Mouse (Mus musculus): Measurements from ENCODE around the gene Nkx2-4. TPM values are rescaled to one million over a fixed set of nuclear protein-coding genes. Genes with fewer than 3 reads are reported as not detected.

Nkx2-4 gene
- total RNA-seq, 2 experiments from 2014 or later, result not detected

Other genes with a start within 250 kb of the Nkx2-4 start
- 10 to 100 TPM; 19.9 to 25.1 TPM for gene Kiz, start 229.6 kb downstream of the Nkx2-4 start, total RNA-seq (2021)
- gene Xrn2, start 72.4 kb downstream of the Nkx2-4 start, total RNA-seq (2021), result 10 to 100 TPM; 17.7 to 20.9 TPM
- under 1 TPM in 1 of 2 experiments, not detected in 1; 0.18 TPM for gene Nkx2-2, start 108.8 kb upstream of the Nkx2-4 start, total RNA-seq (2021)

Data from gastrocnemius, postnatal 14 days (tissue).